Mouse (Mus musculus) urinary bladder, postnatal 36 days (tissue): Measurements from ENCODE around the gene Olfr1129.
"Not testable (repeated sequence)": the region's sequence is repeated elsewhere in the genome, so short reads cannot be mapped to it uniquely, and the experiment has no call there.

Experiments used
- DNase-seq, 2 experiments: peaks; one replicate each; pipeline ENCODE4 v3.0.0; 2022; ENCODE audit warnings: low spot score in 2 of 2, mixed read lengths in 1 of 2

The Olfr1129 gene

DNA sequence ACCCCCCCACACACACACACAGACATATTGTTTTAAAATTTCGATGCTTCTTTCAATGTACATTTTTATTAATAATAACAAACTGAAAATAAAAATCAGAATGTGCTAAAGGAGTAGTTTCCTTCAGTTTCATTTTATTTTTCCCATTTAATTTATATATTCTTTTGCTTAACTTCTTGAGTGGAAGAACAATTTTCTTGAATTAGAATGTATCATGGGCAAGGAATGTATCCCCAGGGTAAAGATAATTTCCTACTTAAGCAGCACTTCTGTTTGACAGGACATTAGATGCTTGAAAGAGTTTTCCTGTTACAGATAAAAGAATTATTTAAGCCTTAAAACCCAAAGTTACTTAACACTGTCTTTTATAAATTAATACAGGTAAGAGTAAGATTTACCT lies at the start of gene Olfr1129:
Gene Olfr1129, plus strand, starts transcription at position 301 of the 400 bp plus-strand sequence.
- not testable (repeated sequence) for DNase-seq

DNA sequence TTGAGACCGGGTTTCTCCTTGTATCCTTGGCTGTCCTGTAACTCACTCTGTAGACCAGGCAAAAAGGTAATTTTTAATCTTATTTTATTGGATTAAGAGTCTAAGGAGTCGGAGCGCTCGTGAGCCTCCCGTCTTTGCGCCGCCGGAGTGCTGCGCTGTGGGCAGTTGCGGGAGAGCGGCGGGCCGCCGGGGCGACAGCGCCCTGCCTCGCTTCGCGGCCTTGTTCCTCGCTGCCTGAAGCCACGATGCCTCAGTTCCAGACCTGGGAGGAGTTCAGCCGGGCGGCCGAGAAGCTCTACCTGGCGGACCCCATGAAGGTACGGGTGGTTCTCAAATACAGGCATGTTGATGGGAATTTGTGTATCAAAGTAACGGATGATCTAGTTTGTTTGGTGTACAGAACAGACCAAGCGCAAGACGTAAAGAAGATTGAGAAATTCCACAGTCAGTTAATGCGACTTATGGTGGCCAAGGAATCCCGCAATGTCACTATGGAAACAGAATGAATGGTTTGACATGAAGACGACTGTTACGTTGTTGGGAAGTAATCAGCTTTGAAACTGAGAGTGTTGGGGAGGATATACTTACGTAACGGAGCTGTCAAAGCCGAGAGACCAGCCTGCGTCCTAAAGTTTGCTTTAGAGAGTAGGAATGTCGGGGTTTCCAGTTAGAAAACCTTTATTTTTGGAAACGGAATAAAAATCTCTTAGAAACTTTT lies 47.6 kb upstream of the Olfr1129 start:
- DNase-seq = not testable (repeated sequence)

DNA sequence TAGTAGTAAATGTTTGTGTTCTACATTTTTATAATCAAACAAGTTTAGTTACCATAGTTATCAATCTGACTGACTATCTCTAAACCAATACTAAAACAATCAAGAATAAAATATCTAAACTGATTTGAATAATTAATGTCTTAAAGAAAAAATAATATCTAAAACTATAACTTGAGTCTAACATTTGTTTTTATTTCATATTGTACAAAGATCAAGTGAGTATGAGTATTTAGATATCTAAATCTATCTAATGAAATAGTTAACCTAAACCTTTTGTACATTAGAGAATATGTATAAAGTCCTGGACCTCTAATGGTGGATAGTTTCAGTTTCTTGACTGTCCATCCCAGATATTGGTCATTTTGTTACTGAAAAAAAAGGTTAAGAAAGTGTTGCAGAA lies 42.2 kb upstream of the Olfr1129 start, which contains the start of gene Olfr153:
Gene Olfr153, plus strand, starts transcription at position 301 of the 400 bp plus-strand sequence.
- DNase-seq = no peak

DNA sequence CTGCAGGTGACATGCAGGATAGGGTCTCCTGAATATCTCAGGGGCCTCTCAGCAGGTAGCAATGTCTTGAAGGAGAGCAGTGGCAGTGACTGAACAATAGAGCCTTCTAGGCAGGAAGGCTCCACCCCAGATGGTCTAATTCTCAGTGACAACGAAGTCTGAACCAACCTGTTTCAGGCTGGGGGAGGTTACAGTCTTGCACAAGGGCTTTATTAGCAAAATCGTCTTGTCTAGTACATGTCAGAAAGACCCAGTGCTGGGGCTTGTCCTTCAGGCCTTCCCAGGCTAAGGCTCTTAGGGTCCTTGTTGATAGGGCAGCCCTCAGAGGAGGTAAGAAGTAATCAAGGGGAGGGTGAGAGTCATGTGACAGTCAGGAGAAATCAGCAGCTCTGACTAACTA lies 38.9 kb upstream of the Olfr1129 start:
- DNase-seq = no peak

DNA sequence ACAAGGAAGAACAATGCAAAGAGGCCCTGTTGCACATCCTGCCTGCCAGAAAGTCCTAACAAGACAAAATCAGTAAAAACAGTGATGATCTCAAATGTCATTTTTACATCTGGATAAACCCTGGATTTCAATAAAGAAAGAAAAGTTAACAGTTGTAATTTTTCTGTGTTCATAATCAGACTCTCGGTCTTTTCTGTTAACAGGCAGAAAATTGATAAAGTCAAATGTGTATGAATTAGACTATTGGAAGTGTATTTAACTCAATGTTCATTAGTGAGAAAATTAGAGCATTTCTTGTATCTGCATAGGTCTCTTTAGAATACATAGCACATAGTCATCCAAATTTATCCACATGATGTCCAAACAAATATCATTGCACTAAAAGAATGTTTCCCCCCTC lies 28.3 kb upstream of the Olfr1129 start, which contains the start of gene Olfr1128:
Gene Olfr1128, minus strand, starts transcription at position 101 of the 400 bp plus-strand sequence.
- DNase-seq = no peak

DNA sequence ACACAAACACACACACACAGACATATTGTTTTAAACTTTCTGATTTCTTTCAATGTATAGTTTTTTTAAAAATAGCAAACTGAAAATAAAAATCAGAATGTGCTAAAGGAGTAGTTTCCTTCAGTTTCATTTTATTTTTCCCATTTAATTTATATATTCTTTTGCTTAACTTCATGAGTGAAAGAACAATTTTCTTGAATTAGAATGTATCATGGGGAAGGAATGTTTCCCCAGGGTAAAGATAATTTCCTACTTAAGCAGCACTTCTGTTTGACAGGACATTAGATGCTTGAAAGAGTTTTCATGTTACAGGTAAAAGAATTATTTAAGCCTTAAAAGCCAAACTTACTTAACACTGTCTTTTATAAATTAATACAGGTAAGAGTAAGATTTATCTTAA lies 32.2 kb downstream of the Olfr1129 start, which contains the start of gene Olfr1130:
Gene Olfr1130, plus strand, starts transcription at position 301 of the 400 bp plus-strand sequence.
- not testable (repeated sequence) for DNase-seq

DNA sequence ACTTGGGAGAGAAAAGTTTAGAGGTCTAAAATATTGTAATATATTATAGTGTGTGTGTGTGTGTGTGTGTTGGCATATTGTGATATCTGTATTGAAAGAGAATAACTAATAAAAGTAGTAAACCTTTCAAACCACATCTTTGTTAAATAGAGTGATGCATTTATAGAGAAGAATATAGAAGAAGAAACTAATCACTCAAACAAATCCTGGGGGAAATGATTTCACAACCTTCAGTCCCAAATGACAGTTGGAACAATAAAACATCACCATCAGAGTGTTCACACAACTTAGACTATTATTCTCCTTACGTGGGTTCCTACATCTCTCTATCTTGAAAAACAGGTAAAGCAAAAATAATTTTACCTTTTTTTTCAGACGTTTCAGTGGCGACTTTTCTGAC lies 53.1 kb downstream of the Olfr1129 start, which contains the start of gene Olfr1131:
Gene Olfr1131, plus strand, starts transcription at position 301 of the 400 bp plus-strand sequence.
- DNase-seq = no peak
